ENCODE assay signal across 15 mouse cellular contexts in the genomic region with DNA sequence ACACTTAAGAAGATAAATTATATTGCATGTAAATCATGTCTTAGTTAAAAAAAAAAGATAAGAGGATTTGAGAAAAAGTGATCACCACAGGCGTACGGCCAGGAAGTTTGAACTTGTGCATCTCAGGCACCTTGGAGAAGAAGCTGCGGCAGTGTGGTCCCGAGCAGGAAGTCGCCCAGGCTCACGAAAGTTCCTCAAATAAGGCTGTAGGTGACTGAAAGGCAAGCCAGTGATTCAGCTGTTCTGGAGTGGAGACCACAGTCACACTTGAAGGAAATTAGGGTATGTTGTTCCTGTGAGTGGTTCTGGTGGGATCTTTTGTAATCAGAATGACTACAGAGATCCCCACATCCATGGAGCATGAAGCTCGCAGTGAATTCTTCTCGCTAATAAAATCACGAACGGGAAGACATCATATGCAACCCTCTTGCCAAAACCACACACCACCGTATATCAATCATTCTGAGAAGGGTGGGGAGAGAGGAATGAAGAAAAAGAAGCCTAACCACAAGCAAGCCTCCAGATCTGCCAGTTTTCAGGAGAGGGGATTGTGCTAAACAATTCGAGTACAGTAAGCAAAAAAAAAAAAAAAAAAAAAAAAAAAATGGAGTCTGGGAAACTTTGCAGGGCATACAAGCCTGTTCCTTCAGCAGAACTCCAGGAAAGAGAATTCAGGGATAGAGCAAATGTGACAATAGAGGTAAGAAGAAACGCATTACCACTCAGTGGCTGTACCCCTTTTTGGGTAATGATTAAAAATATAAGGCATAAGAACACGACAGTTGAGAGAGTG.
DNase-seq lines count a peak whose midpoint lies in the region; ATAC-seq and TF ChIP-seq lines count a peak whose summit lies in the region.
"Had no signal": no experiment of that assay in that cellular context is flagged by ENCODE, and none has a peak within 500 bp of the region (broad histone marks: within the 10 kb centered on the region; RNA-seq: fewer than 3 reads in every experiment).

No protein-coding gene starts in this region.

- no peak overlapping the region for H3K27ac ChIP-seq in kidney, adult 2 months (ENCODE audit: insufficient read depth, low read depth, low read length)
- no peak overlapping the region for H3K27ac ChIP-seq in ES-E14 (ENCODE audit: insufficient read depth, low read depth, low read length, poor library complexity, severe bottlenecking)
- no peak overlapping the region for H3K27ac ChIP-seq in stomach, postnatal 0 days (replicated peaks)
- H3K27ac ChIP-seq: forebrain, embryonic 12.5 days; hindbrain, embryonic 15.5 days; liver, embryonic 12.5 days; midbrain, embryonic 13.5 days had no signal

- no peaks in the 10 kb centered on the region for H3K36me3 ChIP-seq in kidney, adult 2 months (ENCODE audit: control insufficient read depth, insufficient read depth, low read length)
- no peaks in the 10 kb centered on the region for H3K36me3 ChIP-seq in ES-E14 (ENCODE audit: control insufficient read depth, insufficient read depth, low read length, poor library complexity, severe bottlenecking)
- no peaks in the 10 kb centered on the region for H3K36me3 ChIP-seq in stomach, postnatal 0 days (ENCODE audit: control insufficient read depth, insufficient read depth, low read length)
- H3K36me3 ChIP-seq: forebrain, embryonic 12.5 days; hindbrain, embryonic 15.5 days; liver, embryonic 12.5 days had no signal

- no peak overlapping the region for H3K4me3 ChIP-seq in kidney, adult 2 months (ENCODE audit: insufficient read depth, low read depth, low read length)
- H3K4me3 ChIP-seq in ES-E14 (ENCODE audit: insufficient read depth in 1 of 2, low read depth in 1 of 2, low read length in 2 of 2, poor library complexity in 1 of 2, severe bottlenecking in 1 of 2) = no peak overlapping the region
- no peak overlapping the region for H3K4me3 ChIP-seq in stomach, postnatal 0 days (ENCODE audit: low read depth, low read length)
- H3K4me3 ChIP-seq: forebrain, embryonic 12.5 days; hindbrain, embryonic 15.5 days; liver, embryonic 12.5 days; midbrain, embryonic 13.5 days had no signal

- H3K4me1 ChIP-seq in kidney, adult 2 months (ENCODE audit: control insufficient read depth, insufficient read depth, low read length) = no peaks in the 10 kb centered on the region
- no peaks in the 10 kb centered on the region for H3K4me1 ChIP-seq in ES-E14 (ENCODE audit: control insufficient read depth in 2 of 2, insufficient read depth in 2 of 2, low read length in 2 of 2, poor library complexity in 1 of 2)
- H3K4me1 ChIP-seq in stomach, postnatal 0 days (replicated peaks; ENCODE audit: control insufficient read depth, insufficient read depth) = no peaks in the 10 kb centered on the region
- H3K4me1 ChIP-seq: liver, embryonic 12.5 days had no signal

- peak overlapping the region; percentile 25; the same call in 1 of the 2 replicates for H3K4me2 ChIP-seq in stomach, postnatal 0 days (replicated peaks; ENCODE audit: low read depth)
- H3K4me2 ChIP-seq: forebrain, embryonic 12.5 days; hindbrain, embryonic 15.5 days; liver, embryonic 12.5 days; midbrain, embryonic 13.5 days had no signal

- no peaks in the 10 kb centered on the region for H3K9me3 ChIP-seq in ES-E14 (ENCODE audit: control insufficient read depth, insufficient read depth, low read depth, low read length)
- no peaks in the 10 kb centered on the region for H3K9me3 ChIP-seq in stomach, postnatal 0 days (ENCODE audit: control insufficient read depth, low read length)
- H3K9me3 ChIP-seq: forebrain, embryonic 12.5 days; hindbrain, embryonic 15.5 days; liver, embryonic 12.5 days; midbrain, embryonic 13.5 days had no signal

- in situ Hi-C loops in ES-E14 (cut with MboI; ENCODE audit: low sequenced_read_pairs in 2 of 2, unreplicated experiment in 2 of 2) = no loop called here

- TF ChIP-seq POLR2A in kidney, adult 2 months (IDR thresholded peaks at IDR 0.05; ENCODE audit: low read depth, low read length) = no peak

- DNase-seq in kidney, postnatal 10 days = peak; percentile 17
- no peak for DNase-seq in kidney, adult 2 months
- DNase-seq in ES-E14 (ENCODE audit: low read depth, low spot score) = no peak
- DNase-seq in fibroblast of lung, adult 2 months (ENCODE audit: low read depth) = peak; percentile 61
- DNase-seq in stomach, postnatal 0 days (ENCODE audit: low spot score) = no peak
- DNase-seq in gastrocnemius, postnatal 10 days = no peak
- DNase-seq in layer of hippocampus, postnatal 10 days (ENCODE audit: low spot score in 2 of 2) = no peak
- no peak for DNase-seq in right cerebral cortex, postnatal 36 days (ENCODE audit: low spot score in 2 of 2)
- DNase-seq: cerebellum, postnatal 36 days; heart, adult 18-20 months; layer of hippocampus, adult 9-11 months had no signal

- H3K27me3 ChIP-seq in kidney, adult 2 months (replicated peaks; ENCODE audit: control insufficient read depth, insufficient read depth, low read length) = no peaks in the 10 kb centered on the region
- H3K27me3 ChIP-seq in stomach, postnatal 0 days (ENCODE audit: control insufficient read depth, insufficient read depth, low read length) = no peaks in the 10 kb centered on the region
- H3K27me3 ChIP-seq: forebrain, embryonic 12.5 days; hindbrain, embryonic 15.5 days; liver, embryonic 12.5 days; midbrain, embryonic 13.5 days had no signal

- 49% methylated on average over 14 of the region's 14 CpGs for WGBS in kidney, adult 2 months
- WGBS in stomach, postnatal 0 days = 49% methylated on average over 14 of the region's 14 CpGs

- no peak for TF ChIP-seq CTCF in kidney, adult 2 months (conservative IDR thresholded peaks at IDR 0.05; ENCODE audit: insufficient read depth, insufficient read length, low read depth, low read length)
- TF ChIP-seq CTCF in stomach, postnatal 0 days (IDR thresholded peaks at IDR 0.05; ENCODE audit: low read depth) = no peak

- ATAC-seq in stomach, postnatal 0 days (ENCODE audit: low FRiP score, low TSS enrichment) = no peak
- ATAC-seq: liver, embryonic 12.5 days; midbrain, embryonic 13.5 days had no signal

- TF ChIP-seq EP300 in stomach, postnatal 0 days (optimal IDR thresholded peaks at IDR 0.05) = no peak

- H3K9ac ChIP-seq in ES-E14 (ENCODE audit: insufficient read depth, low read depth, low read length, poor library complexity, severe bottlenecking) = no peak overlapping the region
- H3K9ac ChIP-seq in stomach, postnatal 0 days (ENCODE audit: low read length) = no peak overlapping the region
- H3K9ac ChIP-seq: forebrain, embryonic 12.5 days; hindbrain, embryonic 15.5 days; liver, embryonic 12.5 days; midbrain, embryonic 13.5 days had no signal

TF ChIP-seq in ES-E14, 5 proteins besides CTCF, POLR2A, EP300 and RAD21:
- no peak for TF ChIP-seq MAFK (IDR thresholded peaks at IDR 0.05; ENCODE audit: insufficient read depth, low read depth, low read length)
- TF ChIP-seq ZNF384 (IDR thresholded peaks at IDR 0.05; ENCODE audit: low read depth, low read length) = peak; percentile 81
TF ChIP-seq in ES-E14: peak in this region for 1.

Comparison
In these comparisons a context has a peak if more than half of its experiments do, and no peak if none do; other contexts are left out.
1. DNase-seq: peak in kidney, postnatal 10 days (single experiment) and fibroblast of lung, adult 2 months (single experiment); none in kidney, adult 2 months (single experiment), ES-E14 (single experiment), stomach, postnatal 0 days (single experiment), gastrocnemius, postnatal 10 days (single experiment), layer of hippocampus, postnatal 10 days (0 of 2) and right cerebral cortex, postnatal 36 days (0 of 2).